In the genomic region with DNA sequence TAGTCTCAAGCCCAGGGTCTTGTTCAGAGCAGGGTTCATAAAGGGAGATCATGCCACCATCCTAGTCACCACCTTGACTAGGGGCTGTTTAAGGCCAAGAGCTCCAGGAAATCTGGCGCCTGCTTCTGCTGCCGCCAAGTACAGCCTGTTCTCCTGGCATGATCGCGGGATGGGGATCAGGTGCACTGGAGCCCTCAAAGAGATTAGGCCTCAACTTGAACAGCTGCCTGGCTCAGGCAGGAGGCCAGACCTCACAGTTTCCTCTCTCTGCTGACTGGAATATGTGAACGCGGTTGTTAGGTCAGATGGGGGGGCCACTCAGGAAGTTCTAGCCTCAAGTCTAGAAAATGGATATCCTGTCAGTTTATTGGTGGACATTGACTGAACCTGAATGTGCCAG, we compare ENCODE assay signal across 8 mouse cellular contexts. TPM values are rescaled to one million over a fixed set of nuclear protein-coding genes. Genes with fewer than 3 reads are reported as not detected.
DNase-seq lines count a peak whose midpoint lies in the region; ATAC-seq and TF ChIP-seq lines count a peak whose summit lies in the region.

No protein-coding gene starts in this region.

- no peaks in the 10 kb centered on the region for H3K9me3 ChIP-seq in midbrain, postnatal 0 days (ENCODE audit: low read length)
- H3K9me3 ChIP-seq in midbrain, embryonic 15.5 days, result no peaks in the 10 kb centered on the region
- no peaks in the 10 kb centered on the region for H3K9me3 ChIP-seq in lung, embryonic 14.5 days (ENCODE audit: low read depth, low read length)

- H3K4me2 ChIP-seq in midbrain, postnatal 0 days (ENCODE audit: low read depth, low read length, poor library complexity, severe bottlenecking), result no peak overlapping the region
- no peak overlapping the region for H3K4me2 ChIP-seq in midbrain, embryonic 15.5 days
- no peak overlapping the region for H3K4me2 ChIP-seq in lung, embryonic 14.5 days

- H3K4me3 ChIP-seq in midbrain, postnatal 0 days (ENCODE audit: low read depth, low read length), result no peak overlapping the region
- no peak overlapping the region for H3K4me3 ChIP-seq in midbrain, embryonic 15.5 days
- no peak overlapping the region for H3K4me3 ChIP-seq in lung, embryonic 14.5 days (ENCODE audit: low read depth, low read length)

- no peak for TF ChIP-seq CTCF in midbrain, postnatal 0 days (IDR thresholded peaks at IDR 0.05)
- no peak for TF ChIP-seq CTCF in lung, embryonic 14.5 days (IDR thresholded peaks at IDR 0.05; ENCODE audit: low read depth)

- H3K9ac ChIP-seq in midbrain, postnatal 0 days (replicated peaks; ENCODE audit: low read length, poor library complexity, severe bottlenecking), result no peak overlapping the region
- no peak overlapping the region for H3K9ac ChIP-seq in midbrain, embryonic 15.5 days
- H3K9ac ChIP-seq in lung, embryonic 14.5 days, result no peak overlapping the region

- H3K36me3 ChIP-seq in midbrain, postnatal 0 days (ENCODE audit: insufficient read depth, low read length), result 0 out of 2 replicates have a peak, but pooled peaks cover 3% of the 10 kb centered on the region
- H3K36me3 ChIP-seq in midbrain, embryonic 15.5 days (replicated peaks), result no peaks in the 10 kb centered on the region; the same call in 1 of the 2 replicates
- H3K36me3 ChIP-seq in lung, embryonic 14.5 days (ENCODE audit: insufficient read depth), result no peaks in the 10 kb centered on the region

- ATAC-seq in midbrain, postnatal 0 days (ENCODE audit: low FRiP score), result no peak
- no peak for ATAC-seq in midbrain, embryonic 15.5 days (replicated peaks)
- no peak for ATAC-seq in lung, embryonic 14.5 days (ENCODE audit: insufficient read depth)

- intact Hi-C loops in left cerebral cortex, postnatal 10 days (cut with DNase I), result no loop called here

- no peak overlapping the region for H3K27ac ChIP-seq in midbrain, postnatal 0 days (ENCODE audit: low read depth, low read length)
- no peak overlapping the region for H3K27ac ChIP-seq in midbrain, embryonic 15.5 days
- H3K27ac ChIP-seq in lung, embryonic 14.5 days (ENCODE audit: low read depth), result no peak overlapping the region

- no peaks in the 10 kb centered on the region for H3K27me3 ChIP-seq in midbrain, postnatal 0 days (ENCODE audit: insufficient read depth, low read length)
- H3K27me3 ChIP-seq in midbrain, embryonic 15.5 days (replicated peaks), result no peaks in the 10 kb centered on the region
- no peaks in the 10 kb centered on the region for H3K27me3 ChIP-seq in lung, embryonic 14.5 days (ENCODE audit: insufficient read depth, low read length)

- H3K4me1 ChIP-seq in midbrain, postnatal 0 days (ENCODE audit: insufficient read depth, low read length), result no peaks in the 10 kb centered on the region
- H3K4me1 ChIP-seq in midbrain, embryonic 15.5 days, result no peaks in the 10 kb centered on the region
- H3K4me1 ChIP-seq in lung, embryonic 14.5 days (ENCODE audit: insufficient read depth), result no peaks in the 10 kb centered on the region

- 63% methylated on average over 6 of the region's 6 CpGs for WGBS in midbrain, postnatal 0 days
- 67% methylated on average over 6 of the region's 6 CpGs for WGBS in midbrain, embryonic 15.5 days
- WGBS in lung, embryonic 14.5 days, result 55% methylated on average over 6 of the region's 6 CpGs

- peak; percentile 29 for DNase-seq in adrenal gland, adult 2 months
- DNase-seq in adrenal gland, adult 18-20 months (ENCODE audit: low spot score in 2 of 2), result no peak
- peak; percentile 80 for DNase-seq in midbrain, postnatal 0 days (ENCODE audit: low spot score)
- peak; percentile 74 for DNase-seq in gonadal fat pad, adult 2 months (ENCODE audit: low read depth)
- peak; percentile 34 for DNase-seq in lung, embryonic 14.5 days
- no peak for DNase-seq in embryo, embryonic 10 days (ENCODE audit: low spot score)
- DNase-seq in left cerebral cortex, postnatal 10 days (ENCODE audit: extremely low spot score in 1 of 2, low spot score in 2 of 2), result no peak

RNA-seq across cellular contexts. Expression of a gene that starts 14.6 kb away (rescaled TPM):
- total RNA-seq in adrenal gland, adult 2 months (2021), result 10 to 100 TPM; 17.5 to 17.7 TPM
- 23.5 and 25.5 TPM in 2 replicates for polyA plus RNA-seq in adrenal gland, adult 2 months (2012; rRNA removed)
- 10 to 100 TPM; 12.9 to 17.4 TPM for total RNA-seq in adrenal gland, adult 18-20 months (2021)
- 15.8 and 21.3 TPM in 2 replicates for total RNA-seq in midbrain, postnatal 0 days (2014; rRNA removed)
- polyA plus RNA-seq in midbrain, postnatal 0 days (2015; fragmentation: Nextera tagmentation; extraction: Ambion mirVana), result 15.9 and 19.4 TPM in 2 replicates
- 20.1 and 21.1 TPM in 2 replicates for polyA plus RNA-seq in midbrain, embryonic 15.5 days (2015; fragmentation: Nextera tagmentation; extraction: Ambion mirVana)
- 23.0 and 28.6 TPM in 2 replicates for polyA plus RNA-seq in gonadal fat pad, adult 2 months (2012; rRNA removed)
- polyA plus RNA-seq in lung, embryonic 14.5 days (2014; fragmentation: Nextera tagmentation; extraction: Ambion mirVana), result 9.8 and 11.3 TPM in 2 replicates
- 10 to 100 TPM; 14.3 to 16.6 TPM for total RNA-seq in left cerebral cortex, postnatal 10 days (2021)

RNA-seq across cellular contexts. Expression of a gene that starts 16.8 kb away (rescaled TPM):
- 1 to 10 TPM in 1 of 2 experiments, under 1 TPM in 1; 0.69 to 1.9 TPM for total RNA-seq in adrenal gland, adult 2 months (2021)
- polyA plus RNA-seq in adrenal gland, adult 2 months (2012; rRNA removed), result 1.3 and 1.4 TPM in 2 replicates
- total RNA-seq in adrenal gland, adult 18-20 months (2021), result 1 to 10 TPM in 1 of 2 experiments, under 1 TPM in 1; 0.30 to 1.3 TPM
- total RNA-seq in midbrain, postnatal 0 days (2014; rRNA removed), result 11.0 and 13.6 TPM in 2 replicates
- polyA plus RNA-seq in midbrain, postnatal 0 days (2015; fragmentation: Nextera tagmentation; extraction: Ambion mirVana), result 10.4 and 11.1 TPM in 2 replicates
- polyA plus RNA-seq in midbrain, embryonic 15.5 days (2015; fragmentation: Nextera tagmentation; extraction: Ambion mirVana), result 9.7 TPM in 2 replicates
- 0.61 and 0.66 TPM in 2 replicates for polyA plus RNA-seq in gonadal fat pad, adult 2 months (2012; rRNA removed)
- polyA plus RNA-seq in lung, embryonic 14.5 days (2014; fragmentation: Nextera tagmentation; extraction: Ambion mirVana), result 0.27 and 0.28 TPM in 2 replicates
- 1 to 10 TPM; 4.0 TPM for total RNA-seq in left cerebral cortex, postnatal 10 days (2021)

RNA-seq across cellular contexts. Expression of a gene that starts 27.7 kb away (rescaled TPM):
- total RNA-seq in adrenal gland, adult 2 months (2021), result 10 to 100 TPM; 13.9 to 18.6 TPM
- 33.3 and 34.8 TPM in 2 replicates for polyA plus RNA-seq in adrenal gland, adult 2 months (2012; rRNA removed)
- 1 to 10 TPM; 7.9 to 9.9 TPM for total RNA-seq in adrenal gland, adult 18-20 months (2021)
- 2.4 and 6.0 TPM in 2 replicates for total RNA-seq in midbrain, postnatal 0 days (2014; rRNA removed)
- 6.5 and 6.7 TPM in 2 replicates for polyA plus RNA-seq in midbrain, postnatal 0 days (2015; fragmentation: Nextera tagmentation; extraction: Ambion mirVana)
- polyA plus RNA-seq in midbrain, embryonic 15.5 days (2015; fragmentation: Nextera tagmentation; extraction: Ambion mirVana), result 7.2 and 7.4 TPM in 2 replicates
- 14.5 and 18.3 TPM in 2 replicates for polyA plus RNA-seq in gonadal fat pad, adult 2 months (2012; rRNA removed)
- 8.5 and 9.2 TPM in 2 replicates for polyA plus RNA-seq in lung, embryonic 14.5 days (2014; fragmentation: Nextera tagmentation; extraction: Ambion mirVana)
- 10 to 100 TPM in 1 of 2 experiments, 1 to 10 TPM in 1; 9.4 to 11.8 TPM for total RNA-seq in left cerebral cortex, postnatal 10 days (2021)

RNA-seq across cellular contexts. Expression of a gene that starts 33.9 kb away (rescaled TPM):
- 10 to 100 TPM; 27.9 to 69.9 TPM for total RNA-seq in adrenal gland, adult 2 months (2021)
- polyA plus RNA-seq in adrenal gland, adult 2 months (2012; rRNA removed), result 30.9 and 41.7 TPM in 2 replicates
- total RNA-seq in adrenal gland, adult 18-20 months (2021), result 10 to 100 TPM; 42.8 to 55.6 TPM
- 2.3 and 3.2 TPM in 2 replicates for total RNA-seq in midbrain, postnatal 0 days (2014; rRNA removed)
- 1.3 and 2.2 TPM in 2 replicates for polyA plus RNA-seq in midbrain, postnatal 0 days (2015; fragmentation: Nextera tagmentation; extraction: Ambion mirVana)
- polyA plus RNA-seq in midbrain, embryonic 15.5 days (2015; fragmentation: Nextera tagmentation; extraction: Ambion mirVana), result 2.2 TPM in 2 replicates
- 11.1 and 12.8 TPM in 2 replicates for polyA plus RNA-seq in gonadal fat pad, adult 2 months (2012; rRNA removed)
- 7.8 and 8.3 TPM in 2 replicates for polyA plus RNA-seq in lung, embryonic 14.5 days (2014; fragmentation: Nextera tagmentation; extraction: Ambion mirVana)
- 1 to 10 TPM; 1.9 to 2.7 TPM for total RNA-seq in left cerebral cortex, postnatal 10 days (2021)

Comparison
In these comparisons a context has a peak if more than half of its experiments do, and no peak if none do; other contexts are left out.
1. DNase-seq: peak in adrenal gland, adult 2 months (single experiment), midbrain, postnatal 0 days (single experiment), gonadal fat pad, adult 2 months (single experiment) and lung, embryonic 14.5 days (single experiment); none in adrenal gland, adult 18-20 months (0 of 2), embryo, embryonic 10 days (single experiment) and left cerebral cortex, postnatal 10 days (0 of 2).